Mouse (Mus musculus) cerebellum, postnatal 25 days (tissue): ENCODE data around the gene Taar8b.
"Not testable (repeated sequence)": the region's sequence is repeated elsewhere in the genome, so short reads cannot be mapped to it uniquely, and the experiment has no call there.

Source experiments
- DNase-seq, 2 experiments: peaks; one replicate each; pipeline ENCODE4 v3.0.0; 2021; ENCODE audit warnings: mixed read lengths in 2 of 2

The Taar8b gene

DNA sequence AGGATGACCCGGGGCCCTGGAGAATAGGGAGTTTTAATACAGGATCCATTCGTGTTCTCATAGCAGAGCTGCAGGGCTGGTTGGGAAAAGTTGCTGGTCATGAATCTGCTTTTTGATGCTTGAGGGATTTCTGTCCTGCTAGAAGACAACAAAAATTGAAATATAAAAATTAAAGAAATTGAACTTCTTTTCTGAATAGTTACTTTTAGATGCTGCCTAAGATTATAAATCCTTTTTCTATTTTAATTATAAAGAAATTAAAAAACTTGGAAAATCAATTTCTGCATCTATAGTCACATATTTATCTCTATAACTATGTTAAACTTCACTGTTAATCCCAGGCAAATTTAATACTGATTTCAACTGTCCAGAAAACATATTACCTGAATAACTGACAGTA, at the start of gene Taar8b:
Gene Taar8b, minus strand, starts transcription at position 101 of the 400 bp plus-strand sequence.
- no peak for DNase-seq

DNA sequence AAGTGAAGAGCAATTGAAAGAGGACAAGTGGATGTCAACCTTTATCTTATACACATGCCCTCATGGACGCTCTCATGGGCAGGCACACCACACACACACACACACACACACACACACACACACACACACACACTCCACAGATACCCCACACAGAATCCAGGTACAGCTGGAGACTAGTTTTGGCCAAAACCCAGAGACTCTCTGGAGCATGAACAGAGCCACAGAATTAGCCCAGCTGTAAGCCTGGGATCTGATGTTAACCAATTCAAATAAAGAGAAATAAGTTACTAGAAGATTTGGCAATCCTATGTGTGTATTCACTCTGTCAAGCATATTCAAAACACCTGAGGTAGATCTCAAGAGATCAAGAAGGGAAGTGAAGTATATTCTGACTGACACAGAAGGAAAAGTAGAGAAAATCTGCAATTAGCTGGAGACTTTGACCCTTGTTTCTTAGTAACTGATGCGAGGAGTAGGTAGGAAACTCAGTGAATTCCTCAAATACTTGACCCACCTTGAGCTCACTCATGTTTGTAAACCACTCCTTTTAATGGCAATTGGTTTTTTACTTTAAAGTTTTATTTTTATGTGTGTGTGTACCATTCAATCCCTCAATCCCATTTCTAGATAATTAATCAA, 46.6 kb upstream of the Taar8b start:
- no peak for DNase-seq

DNA sequence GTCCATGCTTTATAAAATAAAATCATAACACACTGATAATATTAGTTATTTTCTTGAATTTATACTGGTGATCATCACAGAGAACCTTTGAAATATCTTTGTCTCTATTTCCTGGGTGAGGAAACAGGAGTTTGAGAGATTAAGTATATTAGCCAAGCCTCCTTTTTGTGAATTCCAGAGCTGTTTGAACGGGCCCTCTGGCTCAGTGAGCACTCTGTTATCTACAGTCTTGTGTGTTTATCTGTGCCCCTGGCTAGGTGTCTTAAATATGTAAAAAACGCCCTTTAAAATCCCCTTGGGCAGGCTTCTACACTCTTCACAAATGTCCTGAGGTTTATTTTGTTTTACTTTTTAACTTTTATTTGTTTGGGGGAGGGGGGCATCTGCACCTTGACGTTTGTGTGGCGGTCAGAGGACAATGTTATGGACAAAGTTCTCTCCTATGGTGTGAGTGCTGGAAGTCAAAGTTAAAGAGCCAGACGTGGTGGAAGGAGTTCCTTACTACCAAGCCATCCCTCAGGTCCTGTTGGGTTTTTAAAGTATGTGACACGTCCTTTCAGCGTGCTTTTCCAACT, 42.1 kb upstream of the Taar8b start:
- DNase-seq = no peak

DNA sequence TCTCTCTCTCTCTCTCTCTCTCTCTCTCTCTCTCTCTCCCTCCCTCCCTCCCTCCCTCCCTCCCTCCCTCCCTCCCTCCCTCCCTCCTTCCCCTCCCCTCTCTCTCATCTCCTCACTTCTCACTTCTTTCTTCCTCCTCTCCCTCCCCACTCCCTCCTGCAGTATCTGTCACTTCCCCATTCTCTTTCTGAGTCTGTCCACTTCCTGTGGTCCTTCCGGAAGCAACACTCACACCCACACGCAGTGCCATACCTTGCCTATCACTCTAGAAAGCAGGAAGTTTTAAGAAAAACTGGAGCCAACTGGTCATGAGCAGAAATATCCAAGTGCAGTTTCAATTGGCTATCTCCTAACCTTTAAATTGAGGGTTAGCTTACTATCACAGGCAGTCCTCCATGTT, 41.0 kb upstream of the Taar8b start:
- no peak for DNase-seq

DNA sequence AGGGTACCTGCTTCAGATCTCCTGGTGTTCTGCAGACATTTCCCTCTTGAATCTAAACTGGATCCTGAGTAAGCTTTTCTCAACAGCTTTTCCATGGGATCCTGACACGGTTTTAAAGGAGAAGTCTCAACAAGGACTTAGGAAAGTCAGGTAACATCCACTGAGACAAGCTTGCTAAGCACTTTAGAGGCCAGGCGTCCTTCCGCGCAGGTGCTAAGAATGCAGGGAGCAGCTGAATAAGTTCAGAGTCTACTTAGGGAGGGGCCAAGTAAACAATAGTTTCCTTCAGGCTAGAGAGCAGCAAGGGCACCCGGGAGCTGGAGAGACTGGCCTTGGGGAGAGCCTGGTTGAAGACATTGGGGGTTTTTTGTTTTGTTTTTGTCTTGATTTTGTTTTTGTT, 40.2 kb upstream of the Taar8b start:
- no peak for DNase-seq

DNA sequence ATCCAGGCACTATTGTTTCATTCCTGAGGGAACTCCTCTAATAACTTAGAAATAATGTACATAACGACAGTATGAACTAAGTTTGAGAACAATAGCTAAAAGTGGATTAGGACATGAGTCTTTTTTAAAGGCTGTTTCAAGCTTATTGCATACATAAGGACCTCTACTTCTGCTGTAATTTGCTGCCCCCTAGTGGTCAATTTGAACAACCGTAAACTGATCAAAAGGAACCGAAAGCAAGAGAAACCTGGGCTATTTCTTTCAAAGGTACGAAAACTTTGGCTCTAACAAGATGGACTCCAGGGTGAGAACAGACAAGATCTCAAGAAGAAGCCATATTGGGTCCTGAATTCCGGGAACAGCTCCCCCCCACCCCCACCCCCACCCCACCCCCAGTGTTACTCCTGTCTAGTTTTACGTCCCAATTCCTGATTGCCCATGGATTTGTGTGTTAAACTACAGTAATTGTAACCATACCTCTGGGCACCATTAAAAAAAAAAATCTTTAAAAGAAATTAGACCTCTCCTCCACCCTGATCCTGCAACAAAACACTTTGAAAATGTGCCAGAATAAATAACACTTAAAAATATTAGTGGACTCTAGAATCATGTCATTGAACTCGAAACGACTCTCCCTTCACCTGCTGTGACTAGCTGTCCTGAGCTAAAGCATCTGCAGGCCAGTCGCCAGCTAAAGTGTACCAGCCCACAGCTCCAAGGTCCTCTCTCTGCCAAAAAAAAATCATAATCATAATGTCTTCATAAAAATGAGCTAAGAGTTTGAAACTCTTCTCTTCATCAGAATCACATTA, 39.6 kb upstream of the Taar8b start:
- DNase-seq = peak; percentile 26 to 67

DNA sequence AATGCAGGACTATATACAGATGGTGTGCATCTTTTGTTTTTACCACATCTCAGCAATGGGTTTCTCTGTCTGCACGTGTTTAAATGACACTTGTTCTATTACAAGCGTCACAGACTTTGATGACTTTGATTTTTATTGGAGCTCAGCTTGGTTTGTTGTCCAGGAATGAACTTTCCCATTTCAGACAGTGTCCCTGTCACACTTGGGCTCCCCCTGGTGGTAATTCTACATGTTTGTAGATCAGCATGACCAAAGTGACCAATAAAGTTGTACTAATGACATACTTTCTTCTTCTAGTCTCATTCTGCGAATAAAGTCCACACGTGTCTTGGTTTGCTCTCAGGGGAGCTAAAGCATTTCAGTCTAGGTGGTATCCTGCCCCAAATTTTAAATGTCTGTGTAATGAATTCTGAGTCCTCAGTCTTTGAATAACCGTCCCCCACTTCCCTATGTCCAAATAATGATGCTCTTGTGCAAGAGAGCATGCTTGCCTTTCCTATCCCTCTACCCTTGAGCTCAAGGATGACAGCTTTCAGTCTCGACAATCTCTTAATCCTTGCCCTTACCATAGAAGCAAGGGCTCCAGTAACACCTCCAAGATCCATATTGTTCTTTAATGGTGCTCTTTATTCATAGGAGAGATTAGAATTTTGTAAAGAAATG, 19.2 kb upstream of the Taar8b start:
- DNase-seq = peak; percentile 25 to 60

DNA sequence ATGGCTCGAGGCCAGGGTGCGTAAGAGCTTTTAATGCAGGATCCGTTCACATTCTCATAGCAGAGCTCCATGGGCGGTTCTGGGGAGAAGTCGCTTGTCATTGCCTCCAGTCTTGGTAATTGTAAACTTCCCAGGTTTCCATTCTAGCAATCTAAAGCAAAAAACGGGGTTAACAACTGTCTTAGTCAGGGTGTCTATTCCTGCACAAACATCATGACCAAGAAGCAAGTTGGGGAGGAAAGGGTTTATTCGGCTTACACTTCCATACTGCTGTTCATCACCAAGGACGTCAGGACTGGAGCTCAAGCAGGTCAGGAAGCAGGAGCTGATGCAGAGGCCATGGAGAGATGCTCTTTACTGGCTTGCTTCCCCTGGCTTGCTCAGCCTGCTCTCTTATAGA, 17.3 kb upstream of the Taar8b start, which contains the start of gene Taar9:
Gene Taar9, minus strand, starts transcription at position 101 of the 400 bp plus-strand sequence.
- DNase-seq = not testable (repeated sequence)

DNA sequence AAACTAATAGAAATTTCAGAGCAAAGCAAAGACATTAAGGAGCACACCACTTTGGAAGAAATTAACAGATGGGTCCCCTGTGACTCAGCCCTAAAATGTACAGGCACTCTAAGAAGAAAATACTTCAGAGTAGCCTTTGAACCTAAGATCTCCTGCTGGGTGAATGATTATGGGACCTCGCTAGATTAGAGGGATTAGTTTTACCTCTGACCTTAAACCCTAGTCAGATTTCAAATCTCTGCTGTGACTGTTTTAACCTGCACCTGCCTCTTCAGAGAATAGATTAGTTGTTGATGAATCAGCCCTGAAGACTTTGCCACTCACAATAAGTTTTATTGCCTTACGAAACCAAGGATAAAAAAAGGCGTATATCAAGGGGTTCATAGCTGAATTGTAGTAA, 16.1 kb upstream of the Taar8b start:
- no peak for DNase-seq

DNA sequence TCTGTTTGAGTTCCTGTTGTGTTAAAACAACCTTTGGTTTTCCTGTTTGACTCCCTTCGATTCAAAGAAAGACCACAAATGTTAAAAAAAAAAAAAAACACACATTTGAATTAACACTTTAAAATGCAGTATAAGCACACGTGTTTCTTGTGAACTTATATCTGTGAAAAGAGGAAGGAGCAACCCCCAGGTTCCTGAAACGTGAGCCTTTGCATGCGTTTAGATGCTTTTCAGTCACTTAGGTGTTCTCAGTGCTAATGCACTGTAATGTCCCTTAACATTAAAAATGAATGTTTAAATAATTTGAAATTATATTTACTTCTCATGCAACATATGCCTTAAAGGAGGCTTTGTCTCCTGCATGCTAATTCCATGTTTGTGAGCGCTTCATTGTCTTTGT, 15.7 kb upstream of the Taar8b start:
- no peak for DNase-seq

DNA sequence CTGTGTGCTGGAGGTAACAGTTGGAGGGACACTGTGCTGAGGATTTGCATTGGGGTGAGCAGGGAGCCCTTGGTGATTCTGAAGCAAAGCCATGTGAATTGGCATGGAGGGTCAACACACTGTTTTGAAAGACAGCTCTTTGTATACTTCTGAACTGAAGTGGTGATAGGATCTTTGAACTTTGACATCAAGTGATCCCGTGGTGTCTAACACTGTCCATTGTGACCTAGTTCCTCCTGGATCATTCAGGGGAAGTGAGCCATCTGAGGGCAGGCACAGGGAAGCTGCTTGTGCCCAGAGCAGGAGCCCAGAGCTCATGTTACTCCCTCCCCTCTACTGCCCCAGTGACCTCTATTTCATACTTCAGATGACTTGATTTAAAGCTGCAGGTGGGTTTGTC, 11.2 kb upstream of the Taar8b start:
- DNase-seq = not testable (repeated sequence)

DNA sequence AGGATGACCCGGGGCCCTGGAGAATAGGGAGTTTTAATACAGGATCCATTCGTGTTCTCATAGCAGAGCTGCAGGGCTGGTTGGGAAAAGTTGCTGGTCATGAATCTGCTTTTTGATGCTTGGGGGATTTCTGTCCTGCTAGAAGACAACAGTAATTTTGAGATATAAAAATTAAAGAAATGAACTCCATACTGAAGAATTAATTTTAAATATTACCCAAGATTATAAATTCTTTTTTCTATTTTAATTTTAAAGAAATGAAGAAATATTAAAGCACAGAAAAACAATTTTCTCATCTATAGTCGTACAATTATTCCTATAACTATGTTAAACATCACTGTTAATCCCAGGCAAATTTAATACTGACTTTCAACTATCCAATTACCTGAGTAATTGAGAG, 9.7 kb upstream of the Taar8b start, which contains the start of gene Taar8c:
Gene Taar8c, minus strand, starts transcription at position 101 of the 400 bp plus-strand sequence.
- not testable (repeated sequence) for DNase-seq

DNA sequence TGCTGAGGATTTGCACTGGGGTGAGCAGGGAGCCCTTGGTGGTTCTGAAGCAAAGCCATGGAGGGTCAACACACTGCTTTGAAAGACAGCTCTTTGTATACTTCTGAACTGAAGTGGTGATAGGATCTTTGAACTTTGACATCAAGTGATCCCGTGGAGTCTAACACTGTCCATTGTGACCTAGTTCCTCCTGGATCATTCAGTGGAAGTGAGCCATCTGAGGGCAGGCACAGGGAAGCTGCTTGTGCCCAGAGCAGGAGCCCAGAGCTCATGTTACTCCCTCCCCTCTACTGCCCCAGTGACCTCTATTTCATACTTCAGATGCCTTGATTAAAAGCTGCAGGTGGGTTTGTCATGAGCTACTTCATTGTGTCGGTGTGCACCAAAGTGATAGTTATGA, 4.9 kb upstream of the Taar8b start:
- not testable (repeated sequence) for DNase-seq

DNA sequence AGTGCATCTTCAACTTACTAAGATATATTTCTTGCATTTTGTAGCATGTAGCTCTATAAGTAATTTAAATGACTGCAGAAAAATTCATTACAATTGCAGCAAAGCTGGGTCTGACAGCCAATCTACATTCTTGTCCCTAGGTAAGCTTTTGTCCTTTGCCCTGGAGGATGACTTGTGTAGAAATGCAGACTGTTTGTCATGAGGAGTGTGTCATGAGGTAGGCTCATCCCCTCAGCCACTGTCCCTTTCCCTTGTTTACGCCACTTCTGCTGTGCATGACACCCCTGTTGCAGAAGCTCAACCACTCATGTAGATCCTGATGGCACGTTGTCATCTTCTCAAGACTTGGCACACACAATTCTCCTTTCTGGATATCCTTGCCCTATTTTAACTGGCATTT, 4.9 kb downstream of the Taar8b start:
- DNase-seq = no peak

DNA sequence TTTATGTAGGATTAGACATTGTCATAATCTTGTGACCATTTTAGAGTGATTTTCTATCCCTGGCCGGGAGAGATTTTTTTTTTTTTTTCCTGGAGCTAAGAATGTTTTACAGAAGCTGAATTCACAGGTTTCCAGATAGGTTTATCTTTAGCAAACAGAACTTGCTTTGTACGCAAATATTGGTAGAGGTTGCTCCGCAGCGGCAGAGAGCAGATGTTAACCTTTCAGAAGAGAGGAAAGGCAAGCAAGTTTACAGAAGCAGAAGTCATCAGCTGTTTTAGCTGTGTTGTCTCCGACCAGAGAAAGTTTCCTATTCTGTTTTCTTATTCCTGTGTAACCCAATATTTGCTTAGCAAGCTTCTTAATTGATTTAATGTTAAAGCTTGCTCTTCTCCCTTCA, 5.5 kb downstream of the Taar8b start:
- no peak for DNase-seq

DNA sequence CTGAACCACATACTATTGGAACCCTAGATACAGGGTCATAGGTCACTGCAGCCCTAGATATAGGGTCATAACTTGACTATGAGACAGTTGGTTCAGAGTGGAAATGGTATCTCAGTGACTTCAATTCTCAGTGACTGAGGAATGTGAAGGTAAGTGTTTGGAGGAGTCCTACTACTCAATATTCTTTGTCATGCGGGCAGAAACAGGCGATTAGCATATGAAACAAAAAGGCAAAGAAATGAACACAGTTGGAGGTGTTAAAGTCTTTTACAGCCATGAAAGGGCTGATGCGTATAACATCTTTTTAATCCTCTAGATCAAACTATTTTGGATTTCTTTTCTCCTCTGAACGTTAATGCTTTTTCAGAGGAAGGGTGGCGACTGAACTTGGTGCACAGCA, 6.2 kb downstream of the Taar8b start:
- no peak for DNase-seq

DNA sequence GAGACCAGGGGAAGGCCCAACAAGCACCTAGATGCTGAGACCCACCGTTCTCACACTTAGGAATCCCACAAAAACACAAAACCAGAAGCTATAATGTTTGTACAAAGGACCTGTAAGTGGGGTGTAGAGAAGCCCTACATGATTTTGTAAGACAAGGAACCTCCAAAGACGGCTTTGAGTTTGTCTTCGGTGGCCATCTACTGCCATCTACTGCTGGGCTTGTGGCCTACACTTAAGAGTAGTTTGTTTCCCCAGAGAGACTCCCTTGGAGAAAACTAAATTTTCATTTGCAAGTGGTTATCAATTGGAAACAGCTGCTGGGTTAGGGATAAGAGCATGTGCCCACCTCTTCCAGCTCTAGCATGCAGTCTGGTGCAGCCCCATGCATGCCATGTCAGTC, 11.9 kb downstream of the Taar8b start:
- DNase-seq = peak; percentile 28 to 61

DNA sequence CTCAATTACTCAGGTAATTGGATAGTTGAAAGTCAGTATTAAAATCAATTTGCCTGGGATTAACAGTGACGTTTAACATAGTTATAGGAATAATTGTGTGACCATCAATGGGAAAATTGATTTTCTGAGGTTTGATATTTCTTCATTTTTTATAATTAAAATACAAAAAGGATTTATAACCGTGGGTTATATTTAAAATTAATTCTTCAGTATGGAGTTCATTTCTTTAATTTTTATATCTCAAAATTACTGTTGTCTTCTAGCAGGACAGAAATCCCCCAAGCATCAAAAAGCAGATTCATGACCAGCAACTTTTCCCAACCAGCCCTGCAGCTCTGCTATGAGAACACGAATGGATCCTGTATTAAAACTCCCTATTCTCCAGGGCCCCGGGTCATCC, 15.9 kb downstream of the Taar8b start, which contains the start of gene Taar8a:
Gene Taar8a, plus strand, starts transcription at position 301 of the 400 bp plus-strand sequence.
- DNase-seq = not testable (repeated sequence)

DNA sequence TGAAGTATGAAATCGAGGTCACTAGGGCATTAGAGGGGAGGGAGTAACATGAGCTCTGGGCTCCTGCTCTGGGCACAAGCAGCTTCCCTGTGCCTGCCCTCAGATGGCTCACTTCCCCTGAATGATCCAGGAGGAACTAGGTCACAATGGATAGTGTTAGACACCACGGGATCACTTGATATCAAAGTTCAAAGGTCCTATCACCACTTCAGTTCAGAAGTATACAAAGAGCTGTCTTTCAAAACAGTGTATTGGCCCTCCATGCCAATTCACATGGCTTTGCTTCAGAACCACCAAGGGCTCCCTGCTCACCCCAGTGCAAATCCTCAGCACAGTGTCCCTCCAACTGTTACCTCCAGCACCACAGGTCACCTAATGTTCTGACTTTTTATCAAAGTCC, 17.3 kb downstream of the Taar8b start:
- not testable (repeated sequence) for DNase-seq

DNA sequence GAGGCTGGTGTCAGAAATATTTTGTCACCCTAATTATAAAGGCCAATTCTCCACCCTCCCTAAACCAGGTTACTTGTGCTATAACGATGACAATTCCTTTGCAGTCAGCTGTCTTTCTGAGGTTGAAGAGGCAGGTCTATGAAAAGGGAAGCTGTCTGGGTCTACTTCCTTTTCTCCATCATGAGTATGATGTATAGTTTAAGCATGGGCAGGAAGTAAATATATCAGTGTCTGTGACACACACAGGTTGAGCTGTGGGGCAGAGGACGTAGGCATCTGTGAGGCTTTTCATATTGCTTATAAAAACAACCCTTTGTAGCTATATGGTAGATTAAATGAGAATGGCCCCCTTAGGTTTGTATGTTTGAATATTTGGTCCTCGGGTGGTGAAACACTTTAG, 33.1 kb downstream of the Taar8b start:
- no peak for DNase-seq

DNA sequence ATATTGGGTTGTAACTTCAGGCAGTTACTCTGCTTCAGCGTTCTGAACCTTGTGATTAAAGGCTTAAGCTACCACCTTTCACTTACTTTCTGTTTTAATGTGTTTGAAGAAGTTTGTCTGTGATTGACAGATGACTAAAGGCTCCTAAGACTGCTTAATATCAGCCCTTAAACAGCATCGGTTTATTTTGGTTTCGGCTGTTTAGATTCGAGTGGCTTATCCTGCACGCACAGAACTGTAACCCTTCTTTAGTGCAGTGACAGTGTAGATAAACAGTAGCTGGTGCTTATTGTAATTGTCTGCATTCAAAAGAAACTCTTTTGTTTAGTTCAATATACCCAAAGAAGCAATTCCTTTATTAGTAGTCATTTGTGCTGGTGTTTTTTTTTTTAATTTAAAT, 40.1 kb downstream of the Taar8b start:
- DNase-seq = no peak

DNA sequence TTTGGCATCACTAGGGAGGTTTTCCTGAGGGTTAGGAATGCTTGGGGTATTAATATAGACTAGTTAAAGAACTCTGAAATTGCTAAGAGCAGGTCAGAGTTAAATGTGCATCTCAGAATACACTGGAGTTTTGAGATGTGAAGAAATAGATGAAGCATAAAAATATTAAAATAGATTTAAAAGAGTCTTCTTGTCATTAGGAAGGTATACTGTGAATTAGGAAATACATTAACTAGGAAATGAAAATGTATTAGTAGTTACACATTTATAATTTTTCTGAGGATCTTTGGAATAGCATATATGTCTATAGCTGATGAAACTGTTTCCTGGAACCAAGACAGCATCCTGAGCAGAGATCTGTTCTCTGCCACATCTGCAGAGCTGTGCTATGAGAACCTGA, 42.9 kb downstream of the Taar8b start, which contains the start of gene Taar7f:
Gene Taar7f, plus strand, starts transcription at position 301 of the 400 bp plus-strand sequence.
- DNase-seq = no peak
